Mouse (Mus musculus) testis, adult 2 months (tissue): ENCODE data around the gene Pnkd.

Source experiments
- CTCF ChIP-seq: fragments of 200-500 bp; IDR thresholded peaks from 2 replicates; pipeline ENCODE4 v1.5.1; 2012; ENCODE audit warnings: low read depth, mild to moderate bottlenecking, inconsistent platforms, low read length, moderate library complexity; ENCODE audit not compliant: control insufficient read depth, insufficient read depth, insufficient replicate concordance
- POLR2A ChIP-seq: fragments of 200-500 bp; IDR thresholded peaks from 2 replicates; pipeline ENCODE4 v1.6.1; 2012; ENCODE audit warnings: low read depth, mild to moderate bottlenecking, inconsistent platforms, low read length, moderate library complexity; ENCODE audit not compliant: control insufficient read depth

GRCm38 (mm10) chr1:74384525-74384924 lies 99.8 kb downstream of the Pnkd start:
- no peak for TF ChIP-seq CTCF
- no peak for TF ChIP-seq POLR2A
